8 mouse cellular contexts compared by ENCODE assay signal in genomic region chr11:52003772-52004528, GRCm38 (mm10). TPM values are rescaled to one million over a fixed set of nuclear protein-coding genes. Genes with fewer than 3 reads are reported as not detected.
DNase-seq lines count a peak whose midpoint lies in the region; ATAC-seq lines count a peak whose summit lies in the region.

Gene Cdkl3, plus strand, starts transcription at chr11:52004221.

- peaks cover 13% of the 10 kb centered on the region for H3K79me2 ChIP-seq in macrophage (ENCODE audit: inconsistent target)

- peak; percentile 90 for ATAC-seq in hindbrain, embryonic 16.5 days

- WGBS in hindbrain, embryonic 16.5 days = under 1% methylated on average over 48 of the region's 51 CpGs
- WGBS in macrophage (ENCODE audit: missing documents) = under 1% methylated on average over 35 of the region's 51 CpGs

- H3K4me2 ChIP-seq in hindbrain, embryonic 16.5 days (ENCODE audit: low read length) = peak within 1 kb of the TSS; percentile 65

- peak; percentile 94 for DNase-seq in T-cell, adult 2 months (ENCODE audit: low spot score)
- peak; percentile 87 to 91 for DNase-seq in cerebellum, postnatal 36 days
- peak; percentile 85 to 87 for DNase-seq in frontal cortex, postnatal 36 days (ENCODE audit: low spot score in 2 of 2)
- peak; percentile 86 to 89 for DNase-seq in left cerebral cortex, adult 18-20 months (ENCODE audit: low spot score in 2 of 2)
- DNase-seq in right cerebral cortex, adult 18-20 months = peak; percentile 93
- DNase-seq in urinary bladder, postnatal 10 days (ENCODE audit: low spot score) = peak; percentile 79

- H3K27me3 ChIP-seq in hindbrain, embryonic 16.5 days (replicated peaks; ENCODE audit: control insufficient read depth, insufficient read depth, low read length) = no peaks in the 10 kb centered on the region

- H3K4me3 ChIP-seq in hindbrain, embryonic 16.5 days (ENCODE audit: low read length) = peak within 1 kb of the TSS; percentile 70
- peak within 1 kb of the TSS; percentile 81 for H3K4me3 ChIP-seq in macrophage (ENCODE audit: inconsistent target)

- peak within 1 kb of the TSS; percentile 87 for H3K27ac ChIP-seq in hindbrain, embryonic 16.5 days (ENCODE audit: low read depth, low read length)
- H3K27ac ChIP-seq in macrophage = peak within 1 kb of the TSS; percentile 85

- no peaks in the 10 kb centered on the region for H3K9me3 ChIP-seq in hindbrain, embryonic 16.5 days (ENCODE audit: control insufficient read depth, low read length)

- peak within 1 kb of the TSS; percentile 81 for H3K9ac ChIP-seq in hindbrain, embryonic 16.5 days (ENCODE audit: low read depth, low read length)

- H3K36me3 ChIP-seq in hindbrain, embryonic 16.5 days (ENCODE audit: control insufficient read depth, insufficient read depth, low read length) = no peaks in the 10 kb centered on the region
- no peaks in the 10 kb centered on the region for H3K36me3 ChIP-seq in macrophage (ENCODE audit: inconsistent target)

- peaks cover 24% of the 10 kb centered on the region for H3K4me1 ChIP-seq in hindbrain, embryonic 16.5 days (ENCODE audit: control insufficient read depth, insufficient read depth, low read depth, low read length)

RNA-seq across cellular contexts. Expression of gene Cdkl3, which starts in this region (rescaled TPM):
- 29.4 and 30.3 TPM in 2 replicates for polyA plus RNA-seq in hindbrain, embryonic 16.5 days (2015; fragmentation: Nextera tagmentation; extraction: Ambion mirVana)
- total RNA-seq in left cerebral cortex, adult 18-20 months (2021) = 10 to 100 TPM; 16.8 to 18.0 TPM
- 10 to 100 TPM in 8 of 26 experiments, 1 to 10 TPM in 18; 1.3 to 16.1 (median 9.3) TPM for total RNA-seq in macrophage (2018; cell fraction: chromatin; rRNA removed)
- total RNA-seq in macrophage (2018; cell fraction: cytosol; rRNA removed) = 1 to 10 TPM; 1.2 to 4.1 (median 2.2) TPM
- total RNA-seq in macrophage (2018; cell fraction: nucleus; rRNA removed) = 1 to 10 TPM; 1.3 to 9.4 (median 4.2) TPM
- polyA plus RNA-seq in macrophage (2018) = 1.2 to 3.9 TPM (median 2.0 TPM) in 3 replicates

Comparison
In these comparisons a context has a peak if more than half of its experiments do, and no peak if none do; other contexts are left out.
1. Peak in every context shown above with its lines: DNase-seq, ATAC-seq, H3K4me3 ChIP-seq and H3K27ac ChIP-seq.